In genomic region chr10:34019302-34020075, GRCm38 (mm10) we compare ENCODE assay signal across 7 mouse cellular contexts. TPM values are rescaled to one million over a fixed set of nuclear protein-coding genes. Genes with fewer than 3 reads are reported as not detected.
DNase-seq lines count a peak whose midpoint lies in the region; ATAC-seq lines count a peak whose summit lies in the region.

Gene Rwdd1, minus strand, starts transcription at chr10:34019624.

- H3K4me2 ChIP-seq in embryonic facial prominence, embryonic 11.5 days (ENCODE audit: low read depth, low read length): peak within 1 kb of the TSS; percentile 62
- peak within 1 kb of the TSS; percentile 79 for H3K4me2 ChIP-seq in midbrain, embryonic 13.5 days (replicated peaks)

- ATAC-seq in embryonic facial prominence, embryonic 11.5 days (replicated peaks; ENCODE audit: insufficient number of reproducible peaks, low FRiP score, low TSS enrichment, low read depth): peak; percentile 100
- ATAC-seq in granulocyte monocyte progenitor cell, adult 5-6 weeks (replicated peaks; ENCODE audit: poor library complexity, severe bottlenecking): peak; percentile 93
- ATAC-seq in midbrain, embryonic 13.5 days: peak; percentile 100

- WGBS in embryonic facial prominence, embryonic 11.5 days: under 1% methylated on average over 71 of the region's 82 CpGs
- WGBS in limb, embryonic 10.5 days: under 1% methylated on average over 82 of the region's 82 CpGs
- WGBS in midbrain, embryonic 13.5 days: under 1% methylated on average over 81 of the region's 82 CpGs

- peak; percentile 99 for DNase-seq in adrenal gland, postnatal 14 days
- peak; percentile 97 for DNase-seq in embryonic facial prominence, embryonic 11.5 days (ENCODE audit: low spot score)
- peak; percentile 99 for DNase-seq in kidney, adult 11 months
- peak; percentile 98 for DNase-seq in limb, embryonic 10.5 days (ENCODE audit: low spot score)
- DNase-seq in spleen, adult 12 weeks (ENCODE audit: low spot score): peak; percentile 94

- no peaks in the 10 kb centered on the region for H3K4me1 ChIP-seq in embryonic facial prominence, embryonic 11.5 days (ENCODE audit: control insufficient read depth, insufficient read depth, low read length)
- H3K4me1 ChIP-seq in limb, embryonic 10.5 days: peaks cover 23% of the 10 kb centered on the region
- peaks cover 24% of the 10 kb centered on the region for H3K4me1 ChIP-seq in midbrain, embryonic 13.5 days (replicated peaks)

- H3K4me3 ChIP-seq in embryonic facial prominence, embryonic 11.5 days (ENCODE audit: low read depth, low read length): peak within 1 kb of the TSS; percentile 68
- H3K4me3 ChIP-seq in limb, embryonic 10.5 days: peak within 1 kb of the TSS; percentile 90
- peak within 1 kb of the TSS; percentile 83 for H3K4me3 ChIP-seq in midbrain, embryonic 13.5 days (replicated peaks)

- H3K9me3 ChIP-seq in embryonic facial prominence, embryonic 11.5 days (replicated peaks; ENCODE audit: control insufficient read depth, low read length): no peaks in the 10 kb centered on the region
- no peaks in the 10 kb centered on the region for H3K9me3 ChIP-seq in limb, embryonic 10.5 days (replicated peaks)
- no peaks in the 10 kb centered on the region for H3K9me3 ChIP-seq in midbrain, embryonic 13.5 days

- no peaks in the 10 kb centered on the region for H3K36me3 ChIP-seq in embryonic facial prominence, embryonic 11.5 days (replicated peaks; ENCODE audit: control insufficient read depth, insufficient read depth, low read depth, low read length)
- peaks cover 14% of the 10 kb centered on the region for H3K36me3 ChIP-seq in limb, embryonic 10.5 days
- peaks cover 7% of the 10 kb centered on the region; the same call in 1 of the 2 replicates for H3K36me3 ChIP-seq in midbrain, embryonic 13.5 days

- no peaks in the 10 kb centered on the region for H3K27me3 ChIP-seq in embryonic facial prominence, embryonic 11.5 days (ENCODE audit: control insufficient read depth, insufficient read depth, low read length)
- H3K27me3 ChIP-seq in limb, embryonic 10.5 days (ENCODE audit: low read depth, poor library complexity, severe bottlenecking): no peaks in the 10 kb centered on the region
- no peaks in the 10 kb centered on the region for H3K27me3 ChIP-seq in midbrain, embryonic 13.5 days

- peak within 1 kb of the TSS; percentile 85 for H3K27ac ChIP-seq in embryonic facial prominence, embryonic 11.5 days (replicated peaks; ENCODE audit: low read depth, low read length)
- peak within 1 kb of the TSS; percentile 94 for H3K27ac ChIP-seq in limb, embryonic 10.5 days
- peak within 1 kb of the TSS; percentile 90 for H3K27ac ChIP-seq in midbrain, embryonic 13.5 days

- peak within 1 kb of the TSS; percentile 78 for H3K9ac ChIP-seq in embryonic facial prominence, embryonic 11.5 days (replicated peaks; ENCODE audit: low read length)
- peak within 1 kb of the TSS; percentile 94 for H3K9ac ChIP-seq in midbrain, embryonic 13.5 days (replicated peaks)

RNA-seq across cellular contexts. Expression of gene Rwdd1, which starts in this region (rescaled TPM):
- total RNA-seq in adrenal gland, postnatal 14 days (2021): 81.8 and 98.0 TPM in 2 replicates
- polyA plus RNA-seq in embryonic facial prominence, embryonic 11.5 days (2014; fragmentation: Nextera tagmentation; extraction: Ambion mirVana): 180 and 196 TPM in 2 replicates
- total RNA-seq in granulocyte monocyte progenitor cell, adult 5-6 weeks (2014; fragmentation: Nextera tagmentation): 129 and 177 TPM in 2 replicates
- 165 and 205 TPM in 2 replicates for total RNA-seq in granulocyte monocyte progenitor cell, adult 5-6 weeks (2017)
- 141 and 150 TPM in 2 replicates for polyA plus RNA-seq in limb, embryonic 10.5 days (2016; fragmentation: Nextera tagmentation; extraction: Ambion mirVana)
- 131 and 138 TPM in 2 replicates for polyA plus RNA-seq in midbrain, embryonic 13.5 days (2015; fragmentation: Nextera tagmentation; extraction: Ambion mirVana)

Comparison
In these comparisons a context has a peak if more than half of its experiments do, and no peak if none do; other contexts are left out.
1. Peak in every context shown above with its lines: DNase-seq, ATAC-seq, H3K4me3 ChIP-seq and H3K27ac ChIP-seq.